Mouse (Mus musculus) testis, adult 2 months (tissue): ENCODE results near the gene Ncoa5.

Experiments
- CTCF ChIP-seq: fragments of 200-500 bp; IDR thresholded peaks from 2 replicates; pipeline ENCODE4 v1.5.1; 2012; ENCODE audit warnings: low read depth, mild to moderate bottlenecking, inconsistent platforms, low read length, moderate library complexity; ENCODE audit not compliant: control insufficient read depth, insufficient read depth, insufficient replicate concordance
- POLR2A ChIP-seq: fragments of 200-500 bp; IDR thresholded peaks from 2 replicates; pipeline ENCODE4 v1.6.1; 2012; ENCODE audit warnings: low read depth, mild to moderate bottlenecking, inconsistent platforms, low read length, moderate library complexity; ENCODE audit not compliant: control insufficient read depth

GRCm38 (mm10) chr2:164994659-164995428 is 39.8 kb downstream of the Ncoa5 start:
- TF ChIP-seq CTCF (no peak), POLR2A (no peak)
